Mouse (Mus musculus) gastrocnemius, postnatal 36 days (tissue): ENCODE measurements around the gene Mrtfb. TPM values are rescaled to one million over a fixed set of nuclear protein-coding genes. Genes with fewer than 3 reads are reported as not detected.

ENCODE experiments used
- DNase-seq, 2 experiments: peaks; one replicate each; pipeline ENCODE4 v3.0.0; 2022
- intact Hi-C: fragments of 180-260 bp; cut with DNase I; formaldehyde crosslinking; loops from one replicate; pipeline ENCODE4 v1.15.1; 2025
- long read RNA-seq, 2 experiments: library from polyadenylated mRNA; stranded (forward); transcript quantifications; one replicate each; pipeline ENCODE4 v2.0.0; 2021
- total RNA-seq, 2 experiments: library from RNA; stranded (reverse); gene quantifications; 2 replicates each; pipeline ENCODE4 v1.2.3; 2021

The Mrtfb gene
- 10 to 100 TPM; 19.9 to 26.6 TPM for total RNA-seq
- long read RNA-seq, experiment 1, partial matches to known transcripts = 2 of 11 reads
- long read RNA-seq, experiment 1, other reads (novel, unspliced or antisense) = 7 of 11 reads
- long read RNA-seq, experiment 2, full-length matches to known transcripts = 2 of 8 reads
- long read RNA-seq, experiment 2, partial matches to known transcripts = 4 of 8 reads
- long read RNA-seq, experiment 2, other reads (novel, unspliced or antisense) = 2 of 8 reads

- intact Hi-C loops = loop anchor here (1.0 to 5.0 kb wide), 2 partner anchors 96 to 101 kb away; no protein-coding TSS in a partner anchor
These were observed at the start of gene Mrtfb for GRCm38 (mm10) chr16:13255855-13256635. TSS of gene Mrtfb (plus strand) at chr16:13256481.

DNA sequence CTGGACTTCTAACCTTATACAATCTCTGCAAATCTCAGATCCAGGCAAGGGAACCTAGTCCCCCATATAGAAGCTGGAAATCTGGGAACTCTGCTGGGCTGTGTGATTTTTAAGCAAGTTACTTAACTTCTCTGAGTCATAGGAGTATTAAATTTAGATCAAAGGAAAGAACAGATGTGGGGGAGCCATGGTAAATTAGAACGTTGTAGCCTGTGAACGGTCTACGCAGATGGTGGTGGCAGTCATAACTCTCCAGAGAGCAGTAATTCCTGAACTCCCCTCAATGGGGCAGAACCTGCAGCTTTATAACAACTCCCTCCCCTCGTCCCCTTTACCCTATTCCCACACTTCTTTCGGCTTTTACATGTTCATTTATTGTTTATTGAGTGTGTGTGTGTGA lies 48.6 kb upstream of the Mrtfb start:
- intact Hi-C loops = no loop called here

More at GRCm38 (mm10) chr16:13255855-13256635, at the start of gene Mrtfb:
- DNase-seq = peak; percentile 86 to 90

GRCm38 (mm10) chr16:13208087-13208486 lies 48.2 kb upstream of the Mrtfb start:
- intact Hi-C loops = no loop called here
- DNase-seq = no peak

More for the DNA sequence above, 48.6 kb upstream of the Mrtfb start:
- DNase-seq = no peak

DNA sequence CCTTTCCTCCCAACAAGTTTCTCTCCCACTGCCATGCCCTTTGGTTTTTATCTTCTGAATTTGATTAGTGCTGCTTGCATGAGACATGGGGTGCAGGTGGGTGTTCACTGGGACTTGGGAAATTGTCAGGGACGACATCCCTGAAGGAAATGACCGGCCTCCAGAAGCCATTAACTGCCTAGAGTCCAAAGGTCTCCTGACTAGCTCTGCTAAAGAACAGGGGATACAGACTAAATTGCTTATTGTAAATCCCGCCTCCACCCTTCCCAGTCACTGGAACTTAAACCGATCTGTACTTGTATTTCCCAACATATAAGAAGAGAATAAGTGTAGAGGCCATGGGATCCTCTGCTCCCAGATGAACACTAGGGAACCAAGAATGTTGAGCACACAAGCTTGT lies 43.5 kb upstream of the Mrtfb start:
- intact Hi-C loops = loop anchor here (10.0 kb wide), 1 partner anchor 48 kb away; no protein-coding TSS in a partner anchor
- DNase-seq = no peak

DNA sequence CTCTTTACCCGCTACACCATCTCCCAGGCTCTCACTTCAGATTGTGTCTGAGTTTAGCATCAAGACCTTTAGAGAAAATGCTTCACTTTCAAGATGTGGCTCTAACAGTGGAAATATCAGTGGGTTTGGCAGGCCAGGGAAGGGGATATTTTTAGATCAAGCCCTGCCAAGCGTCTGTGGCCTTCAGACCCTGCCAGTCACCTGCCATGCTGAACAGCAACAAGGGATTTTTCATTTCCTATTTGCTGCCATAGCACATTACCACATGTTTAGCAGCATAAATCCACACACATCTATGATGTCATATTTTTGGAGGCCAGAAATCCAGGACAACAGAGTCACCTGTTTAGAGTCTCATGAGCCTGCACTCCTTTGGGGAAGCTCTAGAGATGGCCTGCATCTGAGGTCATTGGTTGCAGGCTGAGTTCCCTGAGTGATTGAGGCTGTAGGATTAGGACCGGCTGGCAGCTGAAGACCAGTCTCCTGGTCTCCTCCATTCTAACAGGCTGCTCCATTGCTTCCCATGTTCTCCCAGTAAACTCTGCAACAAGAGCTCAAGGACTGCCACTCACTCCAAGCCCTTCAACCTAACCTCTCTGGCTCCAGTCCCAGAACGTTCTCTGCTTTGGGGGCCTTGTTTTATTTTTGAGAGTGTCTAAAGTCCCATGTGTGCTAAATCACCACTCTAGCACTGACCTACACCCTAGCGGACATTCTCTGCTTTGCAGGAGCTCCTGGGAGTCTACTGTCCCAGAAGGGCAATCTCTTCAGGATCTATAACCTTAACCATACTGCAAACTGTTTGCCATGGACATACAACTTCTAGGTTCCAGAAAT lies 39.9 kb upstream of the Mrtfb start:
- intact Hi-C loops = loop anchor here (1.0 to 10.0 kb wide), 2 partner anchors 23 to 52 kb away; no protein-coding TSS in a partner anchor
- DNase-seq = peak in 1 of 2 experiments; percentile 23

GRCm38 (mm10) chr16:13217951-13218350 lies 38.3 kb upstream of the Mrtfb start:
- intact Hi-C loops = loop anchor here (10.0 kb wide), 1 partner anchor 53 kb away; no protein-coding TSS in a partner anchor
- peak in 1 of 2 experiments; percentile 19 for DNase-seq

- no peak for DNase-seq
- intact Hi-C loops = no loop called here
These were observed 34.8 kb upstream of the Mrtfb start for GRCm38 (mm10) chr16:13221475-13221874.

DNA sequence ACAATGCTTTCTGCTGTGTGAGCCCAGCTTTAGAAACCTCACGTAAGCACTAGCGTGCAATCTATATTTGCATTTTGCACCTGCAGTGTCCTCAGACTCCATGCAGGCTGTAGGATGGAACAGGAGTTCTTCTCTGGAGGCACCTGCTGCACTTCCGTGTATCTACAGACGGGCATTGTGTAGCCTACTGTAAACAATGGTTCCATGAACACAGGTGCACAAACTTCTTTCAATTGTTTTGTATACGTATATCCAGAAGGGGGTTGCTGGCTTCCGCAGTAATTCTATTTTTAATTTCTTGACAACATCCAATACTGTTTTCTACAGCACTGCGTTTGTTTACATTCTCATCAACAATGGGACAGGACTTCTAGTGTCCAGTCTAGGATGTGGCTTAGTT lies 24.2 kb upstream of the Mrtfb start:
- no peak for DNase-seq
- intact Hi-C loops = no loop called here

DNA sequence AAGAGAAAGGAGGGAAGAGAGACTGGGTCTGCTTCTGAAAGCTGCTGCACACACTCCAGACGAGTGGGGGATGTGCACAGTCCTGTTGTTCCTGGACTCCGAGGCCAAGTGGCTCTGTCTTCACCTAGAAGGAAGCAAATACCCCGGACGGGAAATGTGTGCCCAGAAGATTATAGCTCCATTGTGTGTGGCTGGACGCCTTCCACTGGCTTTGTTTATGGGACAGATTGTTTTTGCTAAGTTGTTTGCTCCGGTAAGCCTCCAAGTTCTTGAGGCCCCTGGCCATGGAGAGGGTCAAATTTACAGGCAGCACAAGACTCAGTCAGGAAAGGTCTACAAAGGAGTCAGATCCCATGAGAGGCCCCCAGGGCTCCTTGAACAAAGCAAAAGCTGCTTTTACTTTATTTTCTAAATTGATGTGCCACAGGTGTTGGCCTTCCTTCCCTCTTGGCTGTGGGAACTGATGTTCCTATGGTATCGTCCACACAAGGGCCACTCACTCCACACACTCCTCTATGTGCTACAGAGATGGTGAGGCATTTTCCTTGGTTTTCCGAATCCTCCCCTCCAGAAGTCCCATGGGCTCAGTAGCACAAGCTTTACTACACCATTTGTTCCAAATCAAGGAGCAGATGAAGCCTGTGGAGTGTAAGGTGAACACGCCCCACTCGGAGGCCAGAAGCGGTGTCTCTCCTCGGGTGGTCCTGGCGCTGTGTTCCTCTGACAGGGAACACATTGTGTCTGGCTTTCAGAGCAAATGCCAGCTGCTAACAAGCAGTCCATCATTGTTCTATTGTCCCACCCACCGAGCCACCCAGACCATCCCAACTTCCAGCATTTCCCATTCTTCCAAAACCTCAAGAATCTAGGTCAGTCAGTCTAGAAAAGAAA lies 23.1 kb upstream of the Mrtfb start:
- DNase-seq = peak in 1 of 2 experiments; percentile 10
- intact Hi-C loops = no loop called here

DNA sequence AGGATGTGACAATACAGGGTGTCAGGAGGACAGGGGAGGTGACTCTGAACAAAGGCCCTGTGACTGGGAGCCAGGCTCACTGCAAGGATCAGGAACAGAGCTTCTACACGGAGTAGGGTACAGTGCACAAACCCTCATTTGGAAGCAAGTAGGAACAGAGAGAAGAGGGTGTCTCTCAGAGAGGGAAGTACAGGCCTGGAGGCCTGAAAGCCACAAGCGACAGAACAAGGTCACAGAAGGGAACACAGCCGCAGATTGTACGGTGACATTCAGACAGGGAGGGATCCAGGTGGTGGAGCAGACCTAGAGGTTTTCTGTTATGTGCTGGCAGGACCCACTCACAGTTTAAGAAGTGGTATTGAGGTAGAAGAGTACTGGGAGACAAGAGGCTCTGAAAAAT lies 17.2 kb upstream of the Mrtfb start:
- no peak for DNase-seq
- intact Hi-C loops = loop anchor here (1.0 kb wide), 1 partner anchor 23 kb away; no protein-coding TSS in a partner anchor

GRCm38 (mm10) chr16:13239544-13239943 lies 16.7 kb upstream of the Mrtfb start:
- DNase-seq = peak in 1 of 2 experiments; percentile 31
- intact Hi-C loops = loop anchor here (1.0 kb wide), 1 partner anchor 23 kb away; no protein-coding TSS in a partner anchor

DNA sequence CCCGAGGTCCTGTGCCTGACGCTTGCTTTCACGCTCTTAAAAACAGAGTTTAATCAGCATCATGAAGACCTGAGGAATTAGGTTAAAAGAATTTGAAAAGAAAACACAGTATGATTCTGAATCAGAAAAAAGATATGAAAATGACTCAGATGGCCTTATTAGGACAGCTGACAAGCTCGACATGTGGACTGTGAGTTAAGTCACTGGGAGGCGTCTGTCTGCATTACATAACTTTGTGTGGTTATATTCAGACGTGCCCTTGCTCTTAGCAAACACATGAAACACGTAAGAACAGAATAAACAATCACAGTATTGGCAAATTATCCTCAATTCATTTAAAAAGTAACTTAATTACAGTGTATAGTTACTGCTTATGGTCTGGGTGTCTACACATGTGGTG lies 16.0 kb upstream of the Mrtfb start:
- intact Hi-C loops = no loop called here
- DNase-seq = no peak

GRCm38 (mm10) chr16:13245658-13246057 lies 10.6 kb upstream of the Mrtfb start:
- intact Hi-C loops = no loop called here
- DNase-seq = no peak

DNA sequence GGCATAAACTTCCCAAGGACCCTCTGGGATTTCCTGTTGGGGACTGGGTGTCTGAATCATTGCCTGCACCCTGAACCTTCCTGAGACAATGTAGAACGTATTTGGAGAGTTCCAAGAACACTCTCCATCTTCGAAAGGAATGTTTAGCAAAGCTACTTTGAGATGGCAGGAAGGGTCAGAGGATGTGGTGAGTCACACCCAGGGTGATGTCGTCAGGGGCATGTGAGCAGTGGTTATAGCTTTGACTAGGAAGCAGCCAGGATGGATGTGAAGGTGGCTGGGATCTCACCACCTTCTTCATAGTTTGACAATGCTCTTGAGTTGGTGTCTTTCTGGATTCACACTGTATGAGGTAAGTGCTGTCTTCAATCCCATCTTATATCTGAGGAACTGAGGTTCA lies 9.4 kb upstream of the Mrtfb start:
- DNase-seq = no peak
- intact Hi-C loops = no loop called here

GRCm38 (mm10) chr16:13250061-13250460 lies 6.2 kb upstream of the Mrtfb start:
- intact Hi-C loops = loop anchor here (5.0 kb wide), 1 partner anchor 97 kb away; no protein-coding TSS in a partner anchor
- DNase-seq = no peak

- DNase-seq = no peak
- intact Hi-C loops = loop anchor here (1.0 to 5.0 kb wide), 2 partner anchors 97 to 100 kb away; no protein-coding TSS in a partner anchor
These were observed 616 bp downstream of the Mrtfb start for GRCm38 (mm10) chr16:13256667-13257527.

- intact Hi-C loops = loop anchor here (5.0 kb wide), 1 partner anchor 100 kb away; no protein-coding TSS in a partner anchor
These were observed 1.2 kb downstream of the Mrtfb start for GRCm38 (mm10) chr16:13257528-13257835.

DNA sequence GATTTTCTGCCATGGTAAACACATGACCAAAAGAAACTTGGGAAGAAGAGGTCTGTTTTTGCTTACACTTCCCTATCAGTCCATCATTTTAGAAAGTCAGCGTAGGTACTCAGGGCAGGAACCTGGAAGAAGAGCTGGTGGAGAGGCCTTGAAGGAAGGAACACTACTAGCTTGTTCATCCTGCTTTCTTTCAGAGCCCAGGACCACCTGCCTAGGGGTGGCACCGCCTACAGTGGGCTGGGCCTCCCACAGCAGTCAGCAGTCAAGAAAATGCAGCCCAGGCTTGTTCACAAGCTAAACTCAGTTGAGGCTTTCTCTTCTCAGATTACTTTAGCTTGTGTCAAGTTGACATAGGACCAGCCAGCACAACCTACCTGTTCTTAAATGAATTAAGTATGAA lies 2.7 kb downstream of the Mrtfb start:
- DNase-seq = no peak
- intact Hi-C loops = loop anchor here (5.0 kb wide), 1 partner anchor 98 kb away; no protein-coding TSS in a partner anchor

More at GRCm38 (mm10) chr16:13257528-13257835, 1.2 kb downstream of the Mrtfb start:
- no peak for DNase-seq
